Mouse (Mus musculus) lung, adult 2 months (tissue): ENCODE results near the gene Plek.

ENCODE experiments used
- CTCF ChIP-seq: fragments of 200-500 bp; IDR thresholded peaks from 2 replicates; pipeline ENCODE4 v1.5.1; 2011; ENCODE audit warnings: mild to moderate bottlenecking, low read length, control low read depth; ENCODE audit not compliant: insufficient read depth
- POLR2A ChIP-seq: fragments of 200-500 bp; IDR thresholded peaks from 2 replicates; pipeline ENCODE4 v1.6.1; 2011; ENCODE audit warnings: low read depth, mild to moderate bottlenecking, control low read depth, low read length, borderline replicate concordance; ENCODE audit errors: extremely low read depth

- no peak for TF ChIP-seq CTCF
- TF ChIP-seq POLR2A: no peak
These were observed 65.5 kb downstream of the Plek start for GRCm38 (mm10) chr11:16986550-16987187.
